Mouse (Mus musculus) spleen, postnatal 10 days (tissue): Measurements from ENCODE around the gene Tnfrsf11a.
"Not testable (repeated sequence)": the region's sequence is repeated elsewhere in the genome, so short reads cannot be mapped to it uniquely, and the experiment has no call there.

Source experiments
- DNase-seq, 2 experiments: peaks; one replicate each; pipeline ENCODE4 v3.0.0; 2021 to 2022; ENCODE audit warnings: low spot score in 2 of 2

Gene Tnfrsf11a

DNA sequence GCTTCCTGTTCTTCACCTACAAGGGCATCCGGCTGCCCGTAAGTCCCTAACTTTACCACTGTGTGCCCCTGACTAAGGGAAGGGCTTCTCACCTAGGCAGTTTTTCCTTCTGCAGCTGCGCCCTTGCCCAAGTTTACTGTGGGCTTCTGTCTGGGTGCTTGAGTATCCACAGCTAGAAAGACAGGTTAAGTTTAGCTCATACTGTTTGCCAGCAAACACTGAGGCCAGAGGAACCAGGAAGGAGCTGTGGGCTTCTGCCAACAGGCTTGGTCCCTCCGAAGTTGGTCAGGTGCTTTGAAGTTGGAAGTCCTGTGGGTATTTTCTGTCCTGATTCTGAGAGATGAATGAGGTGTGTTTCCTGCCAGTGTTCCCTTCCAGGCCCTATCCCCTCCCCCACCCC lies 4.6 kb downstream of the Tnfrsf11a start:
- no peak for DNase-seq

DNA sequence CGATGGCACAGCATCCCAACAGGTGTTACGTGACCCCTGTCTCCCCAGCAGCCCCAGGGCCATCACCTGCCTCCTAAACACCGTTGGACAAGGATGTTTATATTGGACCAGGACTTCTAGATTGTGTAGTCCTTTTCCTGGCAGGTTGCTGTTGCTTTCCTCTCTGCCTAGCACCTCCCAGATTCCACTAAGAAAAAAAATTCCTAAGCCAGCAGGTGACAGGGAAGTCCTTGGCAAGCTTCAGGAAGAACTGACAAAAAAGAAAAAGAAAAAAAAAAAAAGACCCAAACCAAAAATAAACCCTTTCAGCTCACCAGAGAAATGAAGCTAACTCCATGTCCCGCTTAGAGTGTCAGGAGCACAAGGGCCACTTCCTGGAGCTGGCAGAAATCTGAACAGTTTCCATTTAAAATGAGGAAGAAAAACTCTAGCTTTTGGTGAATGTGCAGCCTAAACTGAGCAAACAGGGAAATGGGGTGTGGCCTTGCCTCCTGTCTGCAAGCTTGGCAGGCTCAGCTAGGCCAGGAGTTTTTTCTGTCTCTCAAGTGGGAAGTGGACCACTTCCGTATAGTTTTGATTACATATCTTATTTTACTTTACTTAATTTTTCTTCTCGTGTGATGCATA lies 6.3 kb downstream of the Tnfrsf11a start:
- no peak for DNase-seq

DNA sequence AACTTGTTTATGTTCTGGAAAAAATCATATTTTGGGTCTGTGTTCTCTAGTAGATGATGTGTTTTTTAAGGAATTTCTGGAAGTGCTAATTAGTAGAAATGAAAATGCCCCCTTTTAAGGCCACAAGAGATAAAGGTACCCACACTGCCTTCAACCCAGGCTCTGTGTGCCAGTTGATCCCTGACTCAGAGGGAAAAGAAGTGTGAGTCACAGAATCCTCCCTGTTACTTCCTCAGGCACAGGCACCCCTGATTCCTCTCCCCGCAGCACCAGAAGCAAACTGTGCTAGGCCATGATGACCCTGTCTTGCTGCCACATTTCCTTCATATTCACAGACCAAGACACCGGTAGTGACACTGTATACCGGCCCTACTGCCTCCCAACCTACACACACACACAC lies 9.6 kb downstream of the Tnfrsf11a start:
- DNase-seq: no peak

DNA sequence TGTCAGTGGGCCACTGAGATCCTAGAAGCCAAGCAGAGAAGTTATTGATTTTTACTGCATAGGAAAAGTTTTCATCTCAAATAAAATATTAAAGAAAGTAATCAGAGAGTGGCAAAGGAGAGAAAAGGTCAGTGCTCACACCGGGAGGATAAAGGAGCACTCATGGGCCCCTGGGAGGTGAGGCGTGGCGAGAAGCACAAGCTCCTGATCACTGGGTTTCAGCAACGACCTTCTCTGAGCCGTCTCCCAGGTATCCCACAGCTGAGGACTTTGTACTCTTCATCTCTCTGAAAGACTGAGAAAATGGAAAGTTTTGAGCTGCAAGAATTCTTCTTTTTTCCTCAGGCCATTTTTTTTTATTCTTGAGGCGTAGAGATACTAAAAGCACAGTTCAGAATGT lies 14.2 kb downstream of the Tnfrsf11a start:
- DNase-seq: no peak

DNA sequence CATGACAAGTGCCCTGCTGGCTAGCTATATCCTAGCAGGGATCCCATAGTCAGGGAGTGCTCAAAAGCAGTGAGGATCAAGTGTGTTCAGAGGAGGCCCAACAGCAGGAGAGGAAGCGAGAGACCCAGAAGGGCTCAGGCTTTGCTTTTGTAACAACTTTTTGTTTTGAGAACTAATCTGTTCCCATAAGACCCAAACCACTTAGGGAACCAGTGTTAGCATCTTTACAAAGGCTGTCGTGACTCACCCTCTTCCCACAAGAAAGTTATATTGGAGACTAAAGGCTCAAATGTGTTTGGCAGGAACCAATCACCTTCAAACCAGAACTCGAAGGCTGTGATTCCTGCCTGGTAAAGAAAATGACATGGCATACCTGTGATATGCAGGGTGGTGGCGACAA lies 15.2 kb downstream of the Tnfrsf11a start:
- DNase-seq: no peak

DNA sequence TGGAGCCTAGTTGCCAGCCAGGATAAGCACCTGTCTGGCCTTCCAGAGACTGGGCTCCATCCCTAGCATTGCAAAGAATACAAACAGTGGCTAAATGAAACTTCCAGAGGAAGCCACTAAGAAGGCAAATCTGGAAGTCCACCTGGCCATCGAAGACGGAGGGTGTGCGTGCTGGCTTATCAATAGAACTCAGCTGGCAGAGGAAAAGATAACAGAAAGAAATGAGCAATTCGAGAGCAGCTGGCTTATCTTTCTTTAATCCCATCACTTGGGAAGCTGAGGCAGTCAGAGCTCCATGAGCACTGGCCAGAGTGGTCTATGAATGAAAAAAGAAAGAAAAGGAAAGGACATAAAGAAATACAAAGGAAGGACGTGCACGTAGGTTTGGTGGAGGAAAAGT lies 20.1 kb downstream of the Tnfrsf11a start:
- no peak for DNase-seq

DNA sequence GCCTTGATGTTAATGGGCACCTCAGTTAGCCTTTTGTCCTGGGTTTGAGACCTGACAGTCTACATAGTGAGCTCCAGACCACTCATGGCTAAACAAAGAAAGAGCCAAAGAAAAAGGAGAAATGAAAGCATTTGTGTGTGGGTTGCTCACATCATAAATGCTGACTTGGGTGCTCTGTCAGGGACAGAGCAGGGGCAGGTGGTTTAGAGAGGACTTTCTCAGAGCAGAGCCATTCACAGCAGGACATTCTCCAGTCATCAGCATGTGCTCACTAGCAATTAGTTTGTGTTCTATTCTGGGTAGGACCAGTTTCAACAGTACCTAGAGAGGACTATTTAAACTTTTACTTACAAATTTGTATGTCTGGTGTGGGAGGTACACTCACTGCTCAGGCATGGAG lies 20.7 kb downstream of the Tnfrsf11a start:
- DNase-seq: no peak

DNA sequence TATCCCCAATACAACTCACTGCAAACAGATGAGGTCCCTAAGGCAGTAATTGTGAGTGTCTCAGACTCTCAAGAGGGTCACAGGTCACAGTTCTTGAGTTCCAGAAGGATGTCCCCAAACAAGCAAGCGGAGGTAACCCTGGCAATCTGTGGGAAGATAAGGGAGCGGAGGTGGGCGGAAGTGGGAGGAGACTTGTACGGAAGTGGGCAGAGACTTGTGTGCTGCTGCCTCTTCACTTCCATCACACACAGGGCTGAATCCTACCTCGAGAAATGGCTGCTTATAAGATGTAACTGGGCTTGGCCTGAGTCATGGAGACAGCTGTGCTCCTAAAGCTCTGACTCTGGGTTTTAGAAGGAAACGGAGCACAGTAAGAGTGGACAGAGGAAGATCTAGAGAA lies 22.4 kb downstream of the Tnfrsf11a start:
- DNase-seq: no peak

DNA sequence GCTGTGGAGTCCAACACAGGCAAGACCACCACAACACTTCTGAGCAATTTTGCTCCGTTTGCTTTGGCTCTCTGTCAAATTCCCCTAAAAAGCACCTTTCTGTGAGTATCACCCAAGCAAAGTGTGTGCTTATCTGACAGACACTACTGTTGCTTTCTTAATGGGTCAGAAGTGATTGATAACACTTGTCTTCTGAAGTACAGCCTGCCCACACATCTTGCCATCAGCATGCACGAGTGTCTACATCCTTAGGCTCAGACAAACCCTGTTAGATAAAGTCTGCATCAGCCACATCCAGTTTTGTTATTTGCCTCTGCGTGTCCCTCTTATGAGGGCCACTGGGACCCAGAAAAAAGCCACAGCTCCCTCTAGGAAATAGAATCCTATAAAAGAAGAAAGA lies 23.8 kb downstream of the Tnfrsf11a start:
- DNase-seq: no peak

DNA sequence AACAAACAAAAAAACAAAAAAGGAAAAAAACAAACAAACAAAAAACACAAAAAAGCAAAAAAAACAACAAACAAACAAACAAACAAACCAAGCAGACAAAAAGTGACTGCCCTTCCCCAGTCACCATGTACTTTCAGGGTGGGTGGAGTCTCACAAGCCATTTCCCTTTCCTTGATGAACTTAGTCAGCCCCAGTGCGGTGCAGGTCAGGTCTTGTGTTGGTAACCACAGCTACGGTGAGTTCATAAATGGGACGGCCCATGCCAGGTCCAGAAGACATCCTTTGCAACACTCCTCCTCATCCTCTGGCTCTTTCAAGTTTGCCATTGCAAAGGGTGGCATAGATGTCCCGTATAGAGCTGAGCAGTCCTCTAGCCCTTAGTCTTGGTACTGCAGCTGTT lies 25.0 kb downstream of the Tnfrsf11a start:
- no peak for DNase-seq

DNA sequence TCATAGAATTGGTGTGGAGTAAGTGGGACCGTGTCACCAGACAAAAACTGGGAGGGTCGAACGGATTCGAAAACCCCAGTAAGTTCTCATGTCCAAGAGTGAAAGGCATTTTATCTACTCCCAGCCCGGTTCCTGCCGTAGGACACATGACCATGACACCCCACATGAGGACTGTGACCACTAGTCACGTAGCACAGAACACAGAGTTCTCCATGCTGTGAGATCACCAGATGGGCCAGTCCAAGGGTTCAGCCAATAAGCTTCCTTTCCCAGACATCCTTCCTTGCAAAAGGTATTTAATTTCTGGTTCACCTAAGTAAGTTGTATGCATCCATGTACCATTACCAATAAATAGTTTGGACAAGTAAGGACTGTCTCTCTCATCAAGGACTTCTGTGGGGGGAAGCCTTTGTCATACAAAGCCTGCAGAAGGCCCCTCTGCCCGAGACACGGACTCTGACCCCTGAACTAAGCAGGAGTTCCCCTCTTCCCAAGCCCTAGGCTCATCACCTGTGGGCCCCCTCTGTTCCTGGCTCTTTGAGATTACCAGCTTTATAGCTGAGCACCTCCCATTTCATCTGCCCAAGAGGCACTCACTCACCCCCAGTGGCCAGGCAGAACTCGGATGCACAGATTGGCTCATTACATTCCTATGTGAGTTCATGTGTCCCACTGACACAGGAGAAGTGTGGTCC lies 26.7 kb downstream of the Tnfrsf11a start:
- DNase-seq: no peak

DNA sequence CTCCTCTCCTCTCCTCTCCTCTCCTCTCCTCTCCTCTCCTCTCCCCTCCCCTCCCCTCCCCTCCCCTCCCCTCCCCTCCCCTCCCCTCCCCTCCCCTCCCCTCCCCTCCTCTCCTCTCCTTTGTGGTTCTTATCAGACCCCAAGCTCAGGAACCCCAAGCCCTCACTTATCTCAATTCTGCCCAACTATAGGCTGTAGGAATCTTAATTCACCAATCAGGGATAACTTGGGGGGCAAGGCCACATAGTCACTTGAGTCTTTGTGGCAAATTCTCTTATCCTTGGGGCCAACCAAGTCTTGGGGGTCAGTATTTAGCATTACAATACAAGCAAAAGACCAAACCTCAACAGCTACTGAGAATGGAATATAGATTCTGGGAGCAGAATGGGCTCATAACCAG lies 31.5 kb downstream of the Tnfrsf11a start:
- not testable (repeated sequence) for DNase-seq

DNA sequence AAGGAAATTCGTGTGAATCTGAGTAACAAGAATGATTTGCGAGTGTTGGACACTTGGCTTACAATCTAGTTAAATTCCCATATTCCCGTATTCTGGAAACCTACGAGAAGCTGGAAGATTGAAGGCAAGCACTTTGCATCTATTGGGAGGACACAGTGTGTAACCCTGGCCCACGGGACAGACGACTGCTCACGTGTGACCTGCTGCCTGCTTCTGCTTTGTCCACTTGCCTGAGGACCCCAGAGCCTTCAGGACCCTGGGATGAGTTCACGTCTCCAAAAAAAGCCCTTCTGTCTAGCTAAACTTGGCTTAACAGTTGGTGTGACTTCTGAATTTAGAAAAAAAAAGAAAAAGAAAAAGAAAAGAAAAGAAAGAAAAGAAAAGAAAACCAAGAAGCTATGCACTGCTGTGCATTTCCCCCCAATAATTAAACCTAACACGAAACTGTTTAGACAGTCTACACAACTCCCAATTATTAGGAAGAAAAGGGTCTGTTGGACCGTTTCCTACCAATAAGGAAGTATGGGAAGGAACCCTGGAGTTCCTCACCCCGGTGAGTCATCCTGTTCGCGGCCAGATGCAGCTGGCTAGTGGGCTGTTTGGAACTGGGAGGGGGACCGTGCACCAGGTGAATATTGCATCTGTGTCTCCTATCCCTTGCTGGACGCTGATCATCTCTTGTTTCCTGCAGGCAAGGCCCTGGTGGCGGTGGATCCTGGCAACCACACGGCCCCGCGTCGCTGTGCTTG lies 32.6 kb downstream of the Tnfrsf11a start:
- DNase-seq: no peak

DNA sequence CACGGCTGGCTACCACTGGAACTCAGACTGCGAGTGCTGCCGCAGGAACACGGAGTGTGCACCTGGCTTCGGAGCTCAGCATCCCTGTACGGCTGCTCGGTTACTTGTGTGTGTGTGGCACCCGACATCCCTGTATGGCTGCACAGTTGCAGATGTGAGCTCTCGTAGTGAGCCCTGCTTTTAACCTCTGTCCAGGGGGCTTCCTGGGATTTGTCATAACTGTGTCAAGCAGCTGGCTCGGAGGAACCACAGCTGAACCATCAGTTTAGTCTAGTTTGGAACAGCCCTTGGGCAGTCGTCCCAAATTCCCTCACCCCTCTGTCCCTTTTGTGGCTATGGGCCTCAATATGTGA lies 33.2 kb downstream of the Tnfrsf11a start:
- DNase-seq: no peak

DNA sequence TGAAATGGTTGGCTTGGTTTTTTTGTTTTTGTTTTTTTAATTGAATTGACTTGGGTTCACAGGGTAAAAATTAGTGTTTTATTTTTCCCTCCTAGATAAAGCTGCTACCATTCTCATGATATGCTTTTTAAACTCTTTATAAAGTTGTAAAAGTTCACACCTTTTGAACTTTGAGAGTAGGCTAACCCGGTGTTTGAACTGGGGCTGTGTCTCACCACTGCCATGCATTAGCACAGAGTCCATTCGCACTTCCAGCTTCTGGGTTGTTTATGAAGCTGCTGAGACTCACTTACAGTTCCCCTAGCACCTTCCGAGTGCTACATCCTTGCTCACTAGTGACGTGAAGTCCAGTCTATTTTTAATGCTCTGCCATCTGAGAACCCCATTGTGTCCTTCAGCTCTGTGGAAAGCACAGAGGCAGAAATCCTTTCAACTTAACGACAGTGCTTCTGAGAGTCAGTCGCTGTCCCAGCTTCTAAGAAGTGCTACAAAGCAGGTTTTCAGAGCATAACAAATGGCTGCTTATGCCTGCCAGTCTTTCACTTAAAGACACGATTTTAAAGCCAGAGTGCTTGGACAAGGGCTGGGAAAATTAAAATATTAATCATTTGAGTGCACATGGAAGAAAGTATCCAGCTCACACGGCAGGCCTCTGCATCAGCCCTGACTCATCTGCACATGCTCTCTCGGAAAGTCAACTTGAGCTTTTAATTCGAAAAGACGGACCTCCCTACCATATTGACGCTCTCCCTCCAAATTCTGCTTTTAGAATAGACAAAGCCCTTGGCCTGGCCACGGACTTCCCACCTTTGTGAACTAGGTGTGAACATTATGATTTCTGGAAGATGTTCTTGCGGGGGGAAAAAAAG lies 34.1 kb downstream of the Tnfrsf11a start:
- no peak for DNase-seq

DNA sequence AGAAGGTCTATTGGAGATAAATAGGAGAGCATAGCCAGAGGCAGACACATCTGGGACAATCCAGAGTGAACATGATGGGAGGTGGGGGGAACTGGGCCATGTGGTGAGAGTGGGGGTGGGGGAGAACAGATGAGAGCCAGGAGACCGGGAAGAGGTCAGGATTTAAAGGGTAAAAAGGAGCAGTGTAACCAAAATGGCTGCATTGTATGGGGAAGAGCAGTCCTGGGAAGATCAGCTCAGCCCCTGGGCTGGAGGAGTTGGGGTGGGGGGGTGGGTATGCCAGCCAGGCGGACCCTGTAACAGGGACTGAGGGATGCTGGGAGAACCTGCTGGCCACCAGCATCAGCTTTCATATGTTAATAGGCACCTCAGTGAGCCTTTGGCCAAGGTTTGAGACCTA lies 34.8 kb downstream of the Tnfrsf11a start:
- DNase-seq: no peak

DNA sequence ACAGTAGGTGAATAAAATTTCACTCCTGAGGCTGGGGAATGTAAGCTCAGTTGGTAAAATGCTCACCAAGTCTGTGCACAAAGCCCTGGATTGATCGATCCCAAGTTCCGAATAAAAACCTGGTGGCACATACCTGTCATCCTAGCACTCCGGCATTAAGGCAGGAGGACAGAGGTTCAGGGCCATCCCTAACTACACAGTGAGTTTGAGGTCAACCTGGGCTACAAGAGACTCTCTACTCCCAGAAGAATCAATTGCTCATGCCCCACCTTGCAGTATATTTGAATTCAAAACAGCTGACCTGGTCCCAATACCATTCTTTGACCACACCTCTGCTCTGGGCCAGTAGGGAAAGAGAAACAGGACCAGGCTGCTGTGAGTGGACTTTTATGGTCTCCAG lies 35.2 kb downstream of the Tnfrsf11a start:
- no peak for DNase-seq

DNA sequence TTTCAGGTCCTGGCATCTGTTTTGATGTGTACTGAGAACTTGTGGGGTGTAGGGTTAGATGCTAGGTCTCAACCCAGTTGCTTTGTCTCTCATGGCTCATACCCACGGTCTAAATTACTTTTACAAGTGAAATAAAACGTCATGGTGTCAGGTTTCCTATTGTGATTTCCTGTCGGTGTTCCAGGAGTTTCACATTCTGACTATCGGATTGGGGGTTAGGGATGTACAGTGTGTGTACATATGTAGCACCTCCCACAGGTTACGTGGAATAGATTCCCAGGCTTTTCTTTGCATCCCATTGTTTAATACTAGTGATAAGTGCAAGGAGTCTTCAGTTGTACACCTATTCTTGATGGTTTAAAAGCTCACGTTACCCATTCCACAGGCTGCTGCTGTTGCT lies 38.5 kb downstream of the Tnfrsf11a start:
- no peak for DNase-seq

DNA sequence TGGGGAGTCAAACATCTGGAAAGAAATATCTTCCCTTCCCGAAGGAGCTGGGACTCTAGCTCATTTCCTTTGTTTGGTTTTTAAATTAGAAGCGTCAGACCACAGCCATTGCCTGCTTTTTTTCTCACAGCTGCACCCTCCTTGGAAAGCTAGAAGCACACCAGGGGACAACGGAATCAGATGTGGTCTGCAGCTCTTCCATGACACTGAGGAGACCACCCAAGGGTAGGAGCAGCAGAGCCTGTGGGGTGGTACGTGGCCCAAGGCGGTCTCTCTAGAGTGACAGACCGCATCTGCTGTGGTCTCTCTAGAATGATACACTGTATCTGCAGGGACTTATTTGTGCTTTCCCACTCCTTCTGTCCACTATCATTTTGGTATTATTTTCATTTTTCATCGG lies 39.2 kb downstream of the Tnfrsf11a start:
- no peak for DNase-seq

DNA sequence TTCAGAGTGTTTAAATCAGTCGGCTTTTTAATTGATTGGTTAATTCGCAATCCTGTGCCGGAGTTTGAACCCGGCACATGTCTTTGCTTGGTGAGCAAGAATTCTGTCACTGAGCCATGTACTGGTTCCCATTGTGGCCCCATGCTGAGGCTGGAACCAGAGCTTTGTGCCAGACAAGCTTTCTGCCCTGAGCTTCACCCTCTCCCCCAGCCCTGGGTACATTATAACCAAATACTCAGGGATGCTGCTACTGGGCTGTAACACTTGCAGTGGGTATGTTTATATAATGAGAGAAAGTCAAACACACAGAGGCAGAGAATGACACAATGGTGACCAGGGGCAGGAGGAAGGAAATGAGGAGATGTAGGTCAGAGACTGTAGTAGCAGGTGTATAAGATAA lies 43.8 kb downstream of the Tnfrsf11a start:
- DNase-seq: no peak

DNA sequence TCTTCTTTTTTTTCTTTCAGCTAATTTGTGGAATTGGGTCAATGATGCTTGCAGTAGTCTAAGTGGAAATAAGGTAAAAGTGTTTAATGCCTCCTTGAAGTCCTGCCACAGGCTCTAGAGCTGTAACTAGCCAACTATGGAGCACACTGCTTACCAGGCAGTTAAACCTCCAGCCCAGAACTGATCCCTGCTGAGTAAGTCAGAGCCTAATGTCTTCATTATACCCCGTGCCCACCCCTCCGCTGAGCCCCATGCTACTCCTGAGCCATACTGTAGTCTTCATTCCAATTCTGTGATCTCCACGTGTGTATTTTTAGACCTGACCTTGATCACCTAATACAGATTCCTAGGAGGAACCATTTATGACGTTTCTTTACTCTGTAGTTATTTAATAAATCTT lies 44.5 kb downstream of the Tnfrsf11a start:
- DNase-seq: no peak

DNA sequence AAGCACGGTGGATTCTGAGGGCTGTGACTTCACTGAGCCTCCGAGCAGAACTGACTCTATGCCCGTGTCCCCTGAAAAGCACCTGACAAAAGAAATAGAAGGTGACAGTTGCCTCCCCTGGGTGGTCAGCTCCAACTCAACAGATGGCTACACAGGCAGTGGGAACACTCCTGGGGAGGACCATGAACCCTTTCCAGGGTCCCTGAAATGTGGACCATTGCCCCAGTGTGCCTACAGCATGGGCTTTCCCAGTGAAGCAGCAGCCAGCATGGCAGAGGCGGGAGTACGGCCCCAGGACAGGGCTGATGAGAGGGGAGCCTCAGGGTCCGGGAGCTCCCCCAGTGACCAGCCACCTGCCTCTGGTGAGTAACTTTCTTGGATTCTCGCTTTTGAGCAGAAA lies 46.9 kb downstream of the Tnfrsf11a start:
- no peak for DNase-seq
